Mouse (Mus musculus) hindbrain, embryonic 12.5 days (tissue): ENCODE measurements around the gene Slc7a5. TPM values are rescaled to one million over a fixed set of nuclear protein-coding genes. Genes with fewer than 3 reads are reported as not detected.

ENCODE experiments used
- ATAC-seq: fragments of 200-750 bp; cut with Nextera tagmentation; 2 replicates; pipeline ENCODE4 v1.8.0; 2017; ENCODE audit warnings: moderate TSS enrichment; ENCODE audit not compliant: low FRiP score
- H3K27ac ChIP-seq: fragments of 300-500 bp; sonication (generic); 2 replicates; pipeline ENCODE4 v1.5.1; 2016; ENCODE audit warnings: mild to moderate bottlenecking
- H3K27me3 ChIP-seq: fragments of 300-500 bp; sonication (generic); 2 replicates; pipeline ENCODE4 v1.6.1; 2016; ENCODE audit warnings: mild to moderate bottlenecking
- H3K36me3 ChIP-seq: fragments of 300-500 bp; sonication (generic); 2 replicates; pipeline ENCODE4 v1.6.1; 2016; ENCODE audit warnings: mild to moderate bottlenecking
- H3K4me1 ChIP-seq: fragments of 300-500 bp; sonication (generic); 2 replicates; pipeline ENCODE4 v1.6.1; 2016
- H3K4me2 ChIP-seq: fragments of 300-500 bp; sonication (generic); replicated peaks from 2 replicates; pipeline ENCODE4 v1.6.1; 2016; ENCODE audit warnings: mild to moderate bottlenecking
- H3K4me3 ChIP-seq: fragments of 300-500 bp; sonication (generic); 2 replicates; pipeline ENCODE4 v1.5.1; 2016; ENCODE audit warnings: mild to moderate bottlenecking
- H3K9ac ChIP-seq: fragments of 300-500 bp; sonication (generic); 2 replicates; pipeline ENCODE4 v1.6.1; 2016; ENCODE audit warnings: mild to moderate bottlenecking, moderate library complexity
- H3K9me3 ChIP-seq: fragments of 300-500 bp; sonication (generic); replicated peaks from 2 replicates; pipeline ENCODE4 v1.6.1; 2016; ENCODE audit warnings: mild to moderate bottlenecking
- WGBS: fragments of 180-500 bp; shearing (Covaris S2); methylation state at CpG from one replicate; pipeline ENCODE4 v1.1.7; 2016; 5-methylcytosine and 5-hydroxymethylcytosine counted together
- polyA plus RNA-seq: library from polyadenylated mRNA; unstranded; fragments of >200 nt; fragmentation: Nextera tagmentation; extraction: Ambion mirVana; gene quantifications from 2 replicates; pipeline ENCODE4 v1.2.1, GENCODE M21; 2016

Slc7a5 gene
- polyA plus RNA-seq, 1 experiment from 2014 or later, result 29.4 TPM

DNA sequence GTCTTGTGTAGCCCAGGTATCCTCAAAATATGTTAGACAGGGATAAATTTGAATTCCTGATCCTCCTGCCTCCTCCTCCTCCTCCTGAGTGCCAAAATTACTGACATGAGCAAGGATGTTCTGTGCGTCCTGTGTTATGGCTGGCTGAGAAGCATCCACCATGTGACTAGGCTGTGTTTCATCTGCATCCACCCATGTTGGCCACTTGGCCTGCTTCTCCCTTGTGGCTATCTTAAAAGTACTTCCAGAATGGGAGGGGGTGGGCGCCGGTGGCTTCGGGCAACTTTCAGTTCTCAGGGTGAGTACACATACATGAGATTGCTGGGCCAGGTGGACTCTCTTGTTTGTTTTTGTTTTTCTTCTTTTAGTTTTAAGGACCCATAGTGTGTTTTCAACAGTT is 11.7 kb upstream of the Slc7a5 start:
- no peak for ATAC-seq
- Histone ChIP-seq H3K36me3 (no peaks in the 10 kb centered on the region), H3K9me3 (no peaks in the 10 kb centered on the region), H3K27me3 (no peaks in the 10 kb centered on the region), H3K4me2 (no peak overlapping the region), H3K4me1 (peaks cover 15% of the 10 kb centered on the region; the same call in 1 of the 2 replicates), H3K4me3 (no peak overlapping the region), H3K27ac (no peak overlapping the region), H3K9ac (no peak overlapping the region)
- WGBS, result 64% methylated on average over 4 of the region's 4 CpGs

DNA sequence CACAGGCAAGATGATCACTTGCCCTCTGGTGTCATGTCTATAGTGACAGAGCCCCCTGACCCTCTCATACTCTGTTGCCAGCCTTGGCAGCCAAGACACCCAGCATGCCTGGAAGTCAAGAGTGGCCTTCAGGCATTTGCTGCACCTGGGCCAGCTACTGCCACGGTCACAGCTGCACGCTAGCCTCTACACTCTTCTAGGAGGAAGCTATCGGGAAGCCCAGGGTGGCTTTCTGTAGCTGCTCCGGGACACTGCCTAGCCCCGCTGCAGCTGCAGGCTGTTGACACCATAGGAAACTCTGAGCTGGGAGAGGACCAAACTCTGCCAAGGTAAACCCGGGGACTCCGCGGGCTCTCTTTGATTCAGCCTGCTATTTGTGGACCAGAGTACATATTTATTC is 5.9 kb upstream of the Slc7a5 start:
- WGBS, result 79% methylated on average over 8 of the region's 8 CpGs
- Histone ChIP-seq H3K4me1 (no peaks in the 10 kb centered on the region), H3K4me2 (no peak overlapping the region), H3K36me3 (no peaks in the 10 kb centered on the region), H3K4me3 (no peak overlapping the region), H3K9ac (no peak overlapping the region), H3K9me3 (no peaks in the 10 kb centered on the region), H3K27ac (no peak overlapping the region), H3K27me3 (peaks cover 15% of the 10 kb centered on the region)
- no peak for ATAC-seq

DNA sequence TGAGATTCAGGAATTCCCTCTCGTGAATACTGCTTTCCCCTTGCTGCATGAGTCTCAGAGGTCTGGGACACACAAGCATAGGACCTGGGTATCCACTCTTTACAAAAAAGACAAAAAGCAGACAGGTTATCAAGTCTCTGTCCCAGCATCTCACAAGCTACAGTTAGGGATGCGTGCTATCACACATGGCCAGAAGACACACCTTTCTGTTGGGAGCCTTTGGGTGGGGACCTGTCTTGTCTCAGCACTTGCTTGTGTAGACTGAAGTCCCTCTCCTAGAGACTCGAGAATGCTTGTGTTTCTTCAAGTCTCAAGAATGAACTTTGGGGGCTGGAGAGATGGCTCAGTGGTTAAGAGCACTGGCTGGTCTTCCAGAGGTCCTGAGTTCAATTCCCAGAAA is 5.3 kb upstream of the Slc7a5 start:
- no peak for ATAC-seq
- Histone ChIP-seq H3K4me1 (peaks cover 3% of the 10 kb centered on the region), H3K4me2 (no peak overlapping the region), H3K4me3 (no peak overlapping the region), H3K36me3 (no peaks in the 10 kb centered on the region), H3K9ac (no peak overlapping the region), H3K27ac (no peak overlapping the region), H3K9me3 (no peaks in the 10 kb centered on the region), H3K27me3 (peaks cover 18% of the 10 kb centered on the region)
- WGBS, result 75% methylated on average over 3 of the region's 3 CpGs

DNA sequence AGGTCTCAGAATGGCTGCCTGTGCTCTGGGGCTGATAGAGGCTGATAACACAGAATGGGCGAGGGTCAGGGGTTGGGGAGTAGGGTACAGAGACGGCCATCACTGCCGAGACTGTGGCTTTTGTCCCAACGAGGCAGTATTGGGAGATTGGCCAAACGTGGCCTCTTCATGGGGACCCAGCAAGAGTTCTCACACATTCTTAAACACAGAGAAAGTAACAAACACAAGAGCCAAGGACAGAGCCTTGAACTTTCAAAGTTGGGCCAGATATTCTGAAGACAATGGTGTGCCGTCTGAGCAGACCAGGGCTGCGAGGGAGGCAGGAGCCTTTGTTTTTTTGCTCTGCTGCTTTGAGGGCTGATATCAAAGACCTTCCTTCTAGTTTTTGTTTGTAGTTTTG is 4.5 kb upstream of the Slc7a5 start:
- Histone ChIP-seq H3K27ac (no peak overlapping the region; the same call in 1 of the 2 replicates), H3K27me3 (peaks cover 18% of the 10 kb centered on the region), H3K4me3 (no peak overlapping the region), H3K4me1 (peaks cover 4% of the 10 kb centered on the region), H3K9ac (no peak overlapping the region), H3K4me2 (no peak overlapping the region), H3K9me3 (no peaks in the 10 kb centered on the region), H3K36me3 (no peaks in the 10 kb centered on the region)
- ATAC-seq, result no peak
- WGBS, result 59% methylated on average over 7 of the region's 7 CpGs

DNA sequence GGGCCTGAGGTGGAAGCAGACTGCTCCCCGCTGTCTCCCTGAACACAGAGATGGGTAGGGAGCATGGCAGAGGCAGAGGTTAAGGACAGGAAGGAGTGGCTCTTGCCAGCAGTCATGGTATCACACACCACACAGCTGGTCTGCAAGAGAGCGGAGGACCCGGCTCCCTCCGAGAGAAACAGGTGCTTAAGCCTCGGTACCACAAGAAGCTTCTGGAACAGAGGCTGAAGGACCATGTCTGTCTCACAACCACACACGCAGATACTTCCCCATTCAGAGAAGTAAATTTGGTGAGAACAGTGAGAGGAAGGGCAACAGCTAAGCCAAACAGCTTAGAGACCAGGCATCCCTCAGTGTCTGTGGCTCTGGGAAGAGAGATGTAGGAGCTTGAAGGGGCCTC is 3.9 kb upstream of the Slc7a5 start:
- ATAC-seq, result no peak

DNA sequence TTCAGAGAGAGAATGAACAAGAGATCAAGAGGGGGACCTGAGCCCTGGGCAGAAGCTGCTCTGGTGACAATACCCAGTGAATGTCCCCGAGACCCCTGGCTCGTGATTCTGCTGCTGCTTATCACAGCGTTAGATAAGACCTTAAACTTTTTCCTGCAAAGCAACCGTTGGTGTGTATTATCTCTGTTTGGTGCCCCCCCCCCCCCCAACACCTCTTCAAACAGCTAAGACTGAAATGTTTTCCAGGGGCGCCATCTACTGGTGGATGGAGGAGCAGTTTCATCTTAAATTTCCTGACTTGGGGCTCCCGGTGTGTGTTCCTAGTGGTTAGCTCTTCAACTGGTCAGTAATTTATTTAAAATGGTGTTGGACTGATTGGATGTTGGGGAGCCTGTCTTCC is 2.2 kb upstream of the Slc7a5 start:
- WGBS, result 5% methylated on average over 6 of the region's 6 CpGs
- Histone ChIP-seq H3K4me2 (no peak overlapping the region), H3K27me3 (peaks cover 18% of the 10 kb centered on the region), H3K9ac (no peak overlapping the region), H3K27ac (no peak overlapping the region), H3K36me3 (no peaks in the 10 kb centered on the region), H3K9me3 (no peaks in the 10 kb centered on the region), H3K4me1 (peaks cover 21% of the 10 kb centered on the region), H3K4me3 (no peak overlapping the region)
- ATAC-seq, result no peak

More for the DNA sequence above, 3.9 kb upstream of the Slc7a5 start:
- WGBS, result 90% methylated on average over 6 of the region's 6 CpGs
- no peak overlapping the region for H3K9ac ChIP-seq
- peaks cover 18% of the 10 kb centered on the region for H3K27me3 ChIP-seq
- no peak overlapping the region for H3K4me3 ChIP-seq
- H3K4me1 ChIP-seq, result peaks cover 10% of the 10 kb centered on the region
- no peaks in the 10 kb centered on the region for H3K9me3 ChIP-seq
- no peak overlapping the region for H3K4me2 ChIP-seq
- no peaks in the 10 kb centered on the region for H3K36me3 ChIP-seq
- no peak overlapping the region; the same call in 1 of the 2 replicates for H3K27ac ChIP-seq

DNA sequence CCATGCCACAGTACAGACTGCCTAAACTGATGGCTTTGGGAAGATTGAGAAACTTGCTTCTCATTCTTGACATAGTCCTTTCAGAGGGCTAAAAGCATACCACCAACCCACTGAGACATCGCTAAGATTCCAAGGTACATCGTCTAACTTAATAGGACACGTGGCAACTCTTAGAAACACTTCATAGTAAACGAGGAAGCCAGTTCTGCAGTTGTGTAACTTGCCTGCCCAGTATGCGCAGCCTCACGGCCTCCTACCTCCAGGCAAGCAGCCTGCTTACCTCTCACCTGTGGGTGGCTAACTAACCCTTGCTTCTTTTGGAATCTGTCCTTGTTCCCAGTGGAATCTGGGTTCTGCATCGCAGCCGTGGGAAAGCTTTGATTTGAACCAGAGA is 1.7 kb upstream of the Slc7a5 start:
- no peaks in the 10 kb centered on the region for H3K9me3 ChIP-seq
- peaks cover 18% of the 10 kb centered on the region for H3K27me3 ChIP-seq
- H3K4me1 ChIP-seq, result peaks cover 21% of the 10 kb centered on the region
- H3K4me2 ChIP-seq, result no peak overlapping the region
- no peak for ATAC-seq
- no peak overlapping the region for H3K27ac ChIP-seq
- H3K9ac ChIP-seq, result no peak overlapping the region
- H3K36me3 ChIP-seq, result no peaks in the 10 kb centered on the region
- WGBS, result 69% methylated on average over 8 of the region's 8 CpGs
- no peak overlapping the region for H3K4me3 ChIP-seq

DNA sequence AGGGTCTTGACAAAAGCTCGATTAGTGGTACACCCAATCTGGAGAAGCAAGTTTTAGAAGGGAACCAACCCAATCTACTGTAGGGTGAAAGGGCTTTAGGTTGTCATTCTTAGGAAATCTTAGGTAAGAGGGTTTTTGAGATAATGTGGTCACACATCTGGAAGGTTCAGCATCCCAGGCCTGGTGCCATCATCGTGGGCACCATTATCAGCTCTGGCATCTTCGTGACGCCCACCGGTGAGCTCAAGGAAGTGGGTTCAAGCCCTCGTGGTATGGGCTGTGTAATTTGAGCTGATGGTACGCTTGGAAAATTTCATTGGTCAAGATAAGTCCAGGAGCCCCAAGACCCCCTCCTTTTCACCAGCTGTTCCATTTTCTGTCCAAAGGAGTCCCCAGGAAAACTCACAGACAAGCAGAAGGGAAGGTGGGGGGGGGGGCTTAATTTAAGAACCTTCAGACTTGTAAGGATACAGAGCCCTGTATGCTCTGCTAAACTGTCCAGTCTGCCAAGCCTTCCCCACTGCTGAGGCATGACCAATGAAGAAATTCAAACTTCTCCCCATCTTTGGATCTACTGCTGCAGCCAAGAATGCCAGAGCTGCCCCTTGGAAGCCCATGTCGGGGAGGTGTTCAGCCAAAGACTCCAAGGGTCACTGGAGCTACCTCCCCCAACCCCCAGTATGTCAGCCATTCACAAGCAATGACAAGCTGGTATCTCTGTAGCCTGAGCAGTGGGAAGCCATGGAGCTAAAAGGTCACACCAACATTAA is 1.1 kb upstream of the Slc7a5 start:
- H3K9me3 ChIP-seq, result no peaks in the 10 kb centered on the region
- H3K27me3 ChIP-seq, result peaks cover 18% of the 10 kb centered on the region
- no peaks in the 10 kb centered on the region for H3K36me3 ChIP-seq
- no peak for ATAC-seq
- WGBS, result 62% methylated on average over 8 of the region's 8 CpGs
- H3K4me1 ChIP-seq, result peaks cover 21% of the 10 kb centered on the region
- no peak overlapping the region for H3K4me3 ChIP-seq
- peak overlapping the region; percentile 98; the same call in 1 of the 2 replicates for H3K4me2 ChIP-seq
- H3K27ac ChIP-seq, result no peak overlapping the region
- no peak overlapping the region for H3K9ac ChIP-seq

DNA sequence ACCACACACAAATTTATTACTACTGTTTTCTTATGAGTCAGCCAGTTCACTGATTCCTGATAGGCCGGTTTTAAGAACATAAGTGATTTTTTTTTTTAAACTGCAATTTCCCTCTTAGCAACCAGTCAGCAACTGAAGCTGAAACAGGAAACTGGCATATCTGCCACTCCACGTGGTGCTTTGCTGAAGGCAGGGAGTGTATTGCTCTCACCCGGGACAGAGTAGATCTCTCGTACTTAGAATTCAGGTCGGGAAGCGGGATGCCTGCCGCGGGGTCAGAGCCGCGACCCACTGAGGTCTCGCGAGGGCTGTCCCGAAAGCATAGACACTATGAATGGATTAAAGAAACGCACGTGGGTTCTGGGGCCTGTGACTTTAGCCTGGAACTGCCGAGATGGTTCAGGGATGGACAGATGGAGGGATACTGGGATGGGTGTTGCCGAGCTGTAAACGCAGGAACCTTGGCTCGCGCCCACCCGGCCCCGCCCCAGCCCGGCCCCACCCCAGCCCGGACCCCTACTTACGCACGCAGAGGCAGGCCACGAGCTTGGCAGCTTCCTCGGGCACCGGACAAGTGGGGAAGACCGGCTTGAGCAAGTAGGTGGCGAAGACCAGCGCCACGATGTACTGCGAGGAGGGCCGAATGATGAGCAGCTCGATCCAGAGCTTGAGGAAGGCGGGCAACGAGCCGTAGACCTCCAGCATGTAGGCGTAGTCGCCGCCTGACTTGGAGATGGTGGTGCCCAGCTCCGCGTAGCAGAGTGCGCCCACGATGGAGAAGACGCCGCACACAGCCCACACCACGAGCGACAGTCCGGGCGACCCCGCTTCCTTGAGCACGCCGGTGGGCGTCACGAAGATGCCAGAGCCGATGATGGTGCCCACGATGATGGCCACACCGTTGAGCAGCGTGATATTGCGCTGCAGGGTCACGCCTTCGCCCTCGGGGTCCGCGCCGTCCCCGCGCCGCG is 667 bp downstream of the Slc7a5 start:
- peaks cover 25% of the 10 kb centered on the region for H3K4me1 ChIP-seq
- H3K36me3 ChIP-seq, result no peaks in the 10 kb centered on the region
- peak; percentile 70 for ATAC-seq
- peak overlapping the region; percentile 98 for H3K4me2 ChIP-seq
- peak overlapping the region; percentile 70 for H3K9ac ChIP-seq
- H3K9me3 ChIP-seq, result no peaks in the 10 kb centered on the region
- 0 out of 2 replicates have a peak overlapping the region, but pooled peaks have one; percentile 30 for H3K27ac ChIP-seq
- H3K27me3 ChIP-seq, result peaks cover 17% of the 10 kb centered on the region
- peak overlapping the region; percentile 69 for H3K4me3 ChIP-seq
- WGBS, result under 1% methylated on average over 67 of the region's 72 CpGs

DNA sequence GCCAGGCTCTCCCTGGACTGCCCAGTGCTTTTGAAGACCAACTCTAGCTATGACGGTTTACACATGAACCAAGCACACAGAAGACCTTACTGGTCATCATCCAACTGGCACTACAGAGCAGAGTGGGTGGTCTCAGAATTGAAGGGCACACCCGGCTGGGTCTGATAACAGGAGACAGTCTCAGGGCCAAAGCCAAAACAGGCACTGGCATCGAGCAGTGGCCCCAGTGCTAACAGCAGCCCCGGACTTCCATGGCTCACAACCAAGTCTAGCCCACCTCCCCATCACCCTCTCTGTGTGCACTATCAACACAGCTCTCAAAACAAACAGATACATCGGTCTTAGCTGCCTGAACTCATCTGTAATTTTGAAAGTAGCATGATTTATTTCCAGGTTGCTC is 1.6 kb downstream of the Slc7a5 start:
- no peaks in the 10 kb centered on the region for H3K36me3 ChIP-seq
- no peak for ATAC-seq
- peaks cover 30% of the 10 kb centered on the region for H3K4me1 ChIP-seq
- WGBS, result 49% methylated on average over 5 of the region's 5 CpGs
- no peak overlapping the region for H3K27ac ChIP-seq
- H3K27me3 ChIP-seq, result peaks cover 15% of the 10 kb centered on the region
- no peaks in the 10 kb centered on the region for H3K9me3 ChIP-seq
- H3K4me2 ChIP-seq, result peak overlapping the region; percentile 98
- H3K9ac ChIP-seq, result peak overlapping the region; percentile 70; the same call in 1 of the 2 replicates
- H3K4me3 ChIP-seq, result peak overlapping the region; percentile 69

DNA sequence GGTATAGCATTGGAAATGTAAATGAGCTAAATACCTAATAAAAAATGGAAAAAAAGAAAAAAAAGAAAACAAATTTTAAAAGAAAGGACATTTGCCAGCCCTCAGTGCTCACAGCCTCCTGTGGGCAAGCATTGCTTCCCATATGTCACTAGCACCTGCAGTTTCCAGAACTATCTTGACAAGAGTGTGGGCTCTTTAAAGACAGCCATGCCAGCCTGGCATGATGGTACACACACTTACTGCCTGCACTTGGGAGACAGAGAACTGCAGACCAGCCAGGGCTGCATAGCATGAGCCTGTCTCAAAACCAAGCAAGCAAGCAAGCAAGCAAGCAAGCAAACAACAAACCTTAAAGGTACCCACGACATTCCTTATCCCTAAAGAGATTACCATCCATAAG is 2.1 kb downstream of the Slc7a5 start:
- WGBS, result 73% methylated on average over 1 of the region's 1 CpGs
- no peak for ATAC-seq
- H3K27ac ChIP-seq, result no peak overlapping the region
- peak overlapping the region; percentile 69; the same call in 1 of the 2 replicates for H3K4me3 ChIP-seq
- H3K4me2 ChIP-seq, result peak overlapping the region; percentile 98
- no peaks in the 10 kb centered on the region for H3K36me3 ChIP-seq
- H3K4me1 ChIP-seq, result peaks cover 30% of the 10 kb centered on the region
- no peaks in the 10 kb centered on the region for H3K9me3 ChIP-seq
- H3K27me3 ChIP-seq, result peaks cover 15% of the 10 kb centered on the region
- no peak overlapping the region for H3K9ac ChIP-seq

DNA sequence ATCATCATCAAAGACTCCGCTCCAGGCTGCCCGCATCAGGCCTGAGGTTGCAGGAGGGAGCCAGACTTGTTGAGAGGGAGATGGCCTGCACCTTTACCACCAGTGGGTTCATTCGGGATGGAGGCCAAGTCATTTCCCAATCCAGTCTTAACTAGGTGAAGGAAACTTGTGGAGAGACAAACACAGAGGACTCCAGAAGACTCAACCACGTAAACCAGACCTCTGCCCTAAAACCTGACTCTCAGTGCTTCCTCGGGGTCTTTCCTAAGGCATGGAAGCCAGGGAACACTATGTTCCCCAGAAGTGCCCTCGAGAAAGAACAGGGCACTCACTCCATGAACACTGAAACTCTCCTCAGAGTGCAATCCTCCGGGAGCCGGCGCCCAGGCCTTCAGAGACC is 2.5 kb downstream of the Slc7a5 start:
- Histone ChIP-seq H3K4me1 (peaks cover 30% of the 10 kb centered on the region), H3K4me3 (no peak overlapping the region), H3K9me3 (no peaks in the 10 kb centered on the region), H3K4me2 (peak overlapping the region; percentile 98; the same call in 1 of the 2 replicates), H3K9ac (no peak overlapping the region), H3K36me3 (no peaks in the 10 kb centered on the region), H3K27ac (no peak overlapping the region), H3K27me3 (peaks cover 15% of the 10 kb centered on the region)
- 89% methylated on average over 9 of the region's 9 CpGs for WGBS
- ATAC-seq, result no peak
